Mouse (Mus musculus) intestine, embryonic 16.5 days (tissue): ENCODE measurements around the gene Slc16a9. TPM values are rescaled to one million over a fixed set of nuclear protein-coding genes. Genes with fewer than 3 reads are reported as not detected.

Experiments
- ATAC-seq: fragments of 200-750 bp; cut with Nextera tagmentation; 2 replicates; pipeline ENCODE4 v1.8.0; 2017; ENCODE audit warnings: moderate TSS enrichment, moderate library complexity
- H3K27ac ChIP-seq: fragments of 300-500 bp; sonication (generic); 2 replicates; pipeline ENCODE4 v1.5.1; 2014; ENCODE audit warnings: mild to moderate bottlenecking, low read length
- H3K27me3 ChIP-seq: fragments of 300-500 bp; sonication (generic); replicated peaks from 2 replicates; pipeline ENCODE4 v1.6.1; 2014; ENCODE audit warnings: low read length, control low read depth, mixed read lengths; ENCODE audit not compliant: control insufficient read depth, insufficient read depth
- H3K36me3 ChIP-seq: fragments of 300-500 bp; sonication (generic); 2 replicates; pipeline ENCODE4 v1.6.1; 2014; ENCODE audit warnings: low read length, control low read depth; ENCODE audit not compliant: control insufficient read depth, insufficient read depth
- H3K4me1 ChIP-seq: fragments of 300-500 bp; sonication (generic); 2 replicates; pipeline ENCODE4 v1.6.1; 2014; ENCODE audit warnings: low read length, control low read depth, mixed read lengths; ENCODE audit not compliant: control insufficient read depth, insufficient read depth
- H3K4me2 ChIP-seq: fragments of 300-500 bp; sonication (generic); 2 replicates; pipeline ENCODE4 v1.6.1; 2014; ENCODE audit warnings: low read depth, low read length, control low read depth
- H3K4me3 ChIP-seq: fragments of 300-500 bp; sonication (generic); 2 replicates; pipeline ENCODE4 v1.5.1; 2014; ENCODE audit warnings: mild to moderate bottlenecking, low read length
- H3K9ac ChIP-seq: fragments of 300-500 bp; sonication (generic); 2 replicates; pipeline ENCODE4 v1.6.1; 2014; ENCODE audit warnings: low read depth, low read length
- H3K9me3 ChIP-seq: fragments of 300-500 bp; sonication (generic); 2 replicates; pipeline ENCODE4 v1.6.1; 2016; ENCODE audit warnings: low read length, control low read depth; ENCODE audit not compliant: control insufficient read depth
- WGBS: fragments of 180-500 bp; shearing (Covaris S2); extraction: QIAGEN DNeasy Blood & Tissue Kit; methylation state at CpG from one replicate; pipeline ENCODE4 v1.1.7; 2014; 5-methylcytosine and 5-hydroxymethylcytosine counted together
- polyA plus RNA-seq: library from polyadenylated mRNA; unstranded; fragments of >200 nt; fragmentation: Nextera tagmentation; extraction: Ambion mirVana; gene quantifications from 2 replicates; pipeline ENCODE4 v1.2.1, GENCODE M21; 2015

Slc16a9 gene
- 0.50 and 0.56 TPM in 2 replicates for polyA plus RNA-seq

DNA sequence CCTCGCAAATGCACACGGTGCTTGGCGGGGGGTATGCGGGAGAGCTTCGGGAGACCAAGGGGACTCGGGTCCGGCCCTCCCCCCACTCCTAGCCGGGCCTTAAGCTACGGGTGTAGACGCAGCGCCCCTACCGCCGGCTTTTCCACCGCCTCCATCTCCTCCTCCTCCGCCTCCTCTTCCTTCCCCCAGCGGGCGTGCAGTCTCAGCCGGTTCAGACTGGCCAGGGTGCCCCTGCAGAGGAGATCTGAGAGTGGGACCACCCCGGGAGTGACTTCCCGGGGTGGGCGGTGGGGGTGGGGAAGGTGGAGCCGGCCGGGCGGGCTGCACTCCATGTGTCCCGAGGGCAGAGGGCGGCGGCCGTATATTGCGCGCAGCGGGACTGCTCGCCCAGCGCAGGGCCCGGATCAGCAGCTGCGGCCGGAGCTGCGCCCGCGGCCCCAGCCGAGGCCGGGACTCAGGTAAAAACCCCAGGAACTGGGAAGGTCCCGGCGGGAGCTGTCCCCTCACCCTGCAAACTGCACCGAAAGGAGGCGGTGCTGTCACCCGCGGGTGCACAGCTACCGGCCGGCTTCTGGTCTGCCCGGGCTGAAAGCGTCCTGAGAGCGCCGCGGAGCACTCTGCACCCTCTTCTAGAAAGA, at the start of gene Slc16a9:
Gene Slc16a9, plus strand, starts transcription at position 180 of the 638 bp plus-strand sequence.
- ATAC-seq, result peak; percentile 93

DNA sequence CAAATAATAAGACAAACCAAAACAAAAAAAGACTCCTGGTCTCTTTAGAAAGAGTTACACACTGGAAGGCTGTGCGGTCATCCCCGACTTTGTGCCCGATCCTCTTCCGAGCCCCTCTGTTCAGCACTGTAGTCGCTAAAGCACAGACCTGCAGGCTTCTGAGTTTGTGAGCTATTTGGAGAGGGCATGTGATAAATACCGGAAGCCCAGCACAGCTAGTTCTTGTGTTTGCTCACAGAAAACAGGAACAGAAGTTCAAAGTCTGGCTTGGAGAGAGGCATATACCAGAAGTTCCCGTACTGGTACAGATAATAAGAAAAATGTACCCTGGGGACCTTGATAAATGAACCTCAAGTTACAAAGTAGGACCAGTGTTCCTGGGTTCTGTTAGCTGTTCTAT, 49.6 kb upstream of the Slc16a9 start:
- peaks cover 4% of the 10 kb centered on the region; the same call in 1 of the 2 replicates for H3K36me3 ChIP-seq
- H3K4me2 ChIP-seq, result no peak overlapping the region
- H3K9me3 ChIP-seq, result no peaks in the 10 kb centered on the region
- peak; percentile 72 for ATAC-seq
- WGBS, result 67% methylated on average over 7 of the region's 7 CpGs
- H3K4me3 ChIP-seq, result no peak overlapping the region
- no peaks in the 10 kb centered on the region for H3K27me3 ChIP-seq
- no peak overlapping the region for H3K9ac ChIP-seq
- peaks cover 7% of the 10 kb centered on the region; the same call in 1 of the 2 replicates for H3K4me1 ChIP-seq
- H3K27ac ChIP-seq, result no peak overlapping the region; the same call in 1 of the 2 replicates

More for the DNA sequence above, at the start of gene Slc16a9:
- WGBS, result under 1% methylated on average over 52 of the region's 54 CpGs
- peak within 1 kb of the TSS; percentile 70 for H3K9ac ChIP-seq
- H3K36me3 ChIP-seq, result no peaks in the 10 kb centered on the region
- H3K27me3 ChIP-seq, result peaks cover 12% of the 10 kb centered on the region
- H3K27ac ChIP-seq, result no peak within 1 kb of the TSS
- H3K4me3 ChIP-seq, result peak within 1 kb of the TSS; percentile 61
- H3K4me1 ChIP-seq, result peaks cover 18% of the 10 kb centered on the region
- peak within 1 kb of the TSS; percentile 94 for H3K4me2 ChIP-seq
- H3K9me3 ChIP-seq, result no peaks in the 10 kb centered on the region

- Histone ChIP-seq H3K27me3 (no peaks in the 10 kb centered on the region), H3K9me3 (no peaks in the 10 kb centered on the region), H3K27ac (no peak overlapping the region), H3K36me3 (peaks cover 4% of the 10 kb centered on the region; the same call in 1 of the 2 replicates), H3K4me1 (peaks cover 7% of the 10 kb centered on the region; the same call in 1 of the 2 replicates), H3K4me2 (no peak overlapping the region), H3K4me3 (no peak overlapping the region), H3K9ac (no peak overlapping the region)
- peak; percentile 71 for ATAC-seq
- 54% methylated on average over 7 of the region's 7 CpGs for WGBS
Observed at GRCm38 (mm10) chr10:70195786-70196185, 49.1 kb upstream of the Slc16a9 start.

- ATAC-seq, result no peak
- Histone ChIP-seq H3K4me2 (no peak overlapping the region), H3K36me3 (peaks cover under 1% of the 10 kb centered on the region; the same call in 1 of the 2 replicates), H3K4me1 (peaks cover 7% of the 10 kb centered on the region; the same call in 1 of the 2 replicates), H3K27me3 (no peaks in the 10 kb centered on the region), H3K4me3 (no peak overlapping the region), H3K9me3 (no peaks in the 10 kb centered on the region), H3K27ac (no peak overlapping the region), H3K9ac (no peak overlapping the region)
- WGBS, result 85% methylated on average over 6 of the region's 6 CpGs
Observed at GRCm38 (mm10) chr10:70196666-70197065, 48.2 kb upstream of the Slc16a9 start.

DNA sequence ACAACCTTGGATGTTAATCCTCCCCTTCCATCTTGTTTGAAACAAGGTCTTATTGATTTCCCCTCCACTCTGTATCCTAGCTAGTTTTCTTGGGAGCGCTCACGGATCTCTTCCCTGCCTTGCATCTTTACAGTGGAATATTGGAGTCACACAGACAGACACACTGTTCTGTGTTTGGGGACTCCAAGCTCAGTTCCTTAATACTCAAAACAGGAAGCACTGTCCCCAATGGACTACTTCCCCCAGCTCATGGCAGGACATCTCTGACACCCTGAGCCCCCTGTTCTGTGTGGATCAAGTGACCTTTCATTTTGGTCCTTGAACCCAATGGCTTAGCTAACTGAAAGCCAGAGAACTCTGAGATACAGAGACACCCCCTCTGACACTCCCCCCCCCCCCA, 47.3 kb upstream of the Slc16a9 start:
- H3K36me3 ChIP-seq, result no peaks in the 10 kb centered on the region; the same call in 1 of the 2 replicates
- H3K4me1 ChIP-seq, result peaks cover 7% of the 10 kb centered on the region; the same call in 1 of the 2 replicates
- no peak overlapping the region for H3K27ac ChIP-seq
- H3K9me3 ChIP-seq, result no peaks in the 10 kb centered on the region
- no peak overlapping the region for H3K9ac ChIP-seq
- 75% methylated on average over 2 of the region's 2 CpGs for WGBS
- ATAC-seq, result no peak
- no peaks in the 10 kb centered on the region for H3K27me3 ChIP-seq
- H3K4me2 ChIP-seq, result no peak overlapping the region
- no peak overlapping the region for H3K4me3 ChIP-seq

GRCm38 (mm10) chr10:70198012-70198411, 46.9 kb upstream of the Slc16a9 start:
- H3K4me1 ChIP-seq, result peaks cover 7% of the 10 kb centered on the region; the same call in 1 of the 2 replicates
- H3K9ac ChIP-seq, result no peak overlapping the region
- no peaks in the 10 kb centered on the region for H3K27me3 ChIP-seq
- WGBS, result 44% methylated on average over 6 of the region's 6 CpGs
- H3K36me3 ChIP-seq, result no peaks in the 10 kb centered on the region; the same call in 1 of the 2 replicates
- ATAC-seq, result 0 out of 2 replicates have a peak, but pooled peaks have one; percentile 10
- no peak overlapping the region for H3K4me2 ChIP-seq
- H3K9me3 ChIP-seq, result no peaks in the 10 kb centered on the region
- no peak overlapping the region for H3K27ac ChIP-seq
- no peak overlapping the region for H3K4me3 ChIP-seq

DNA sequence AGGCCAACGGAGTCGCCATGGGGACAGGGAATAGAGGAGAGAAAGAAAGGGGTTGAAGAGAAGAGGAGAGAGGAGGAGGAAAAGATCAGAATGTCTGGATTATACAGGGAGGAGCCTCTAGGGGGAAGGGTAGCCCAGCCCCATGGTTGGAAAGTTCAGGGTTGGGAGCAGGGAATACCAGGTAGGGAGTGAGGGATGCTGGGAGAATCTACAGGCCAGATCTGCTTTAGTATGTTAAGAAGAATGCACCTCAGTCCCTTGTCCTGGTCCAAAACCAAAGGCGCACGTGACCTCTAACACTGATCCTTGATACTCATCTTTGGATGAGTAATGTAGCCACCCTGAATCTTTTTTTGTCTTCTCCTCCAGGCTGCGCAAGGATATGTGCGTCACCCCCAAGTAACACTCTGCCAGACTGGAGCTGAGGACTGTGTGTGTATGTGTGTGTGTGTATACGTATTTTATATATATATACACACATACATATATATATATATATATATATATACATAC, 45.9 kb upstream of the Slc16a9 start:
- no peak overlapping the region for H3K4me2 ChIP-seq
- H3K9ac ChIP-seq, result no peak overlapping the region
- no peaks in the 10 kb centered on the region for H3K27me3 ChIP-seq
- H3K4me3 ChIP-seq, result no peak overlapping the region
- H3K27ac ChIP-seq, result no peak overlapping the region
- peaks cover 7% of the 10 kb centered on the region; the same call in 1 of the 2 replicates for H3K4me1 ChIP-seq
- no peaks in the 10 kb centered on the region for H3K36me3 ChIP-seq
- no peak for ATAC-seq
- 93% methylated on average over 7 of the region's 7 CpGs for WGBS
- no peaks in the 10 kb centered on the region for H3K9me3 ChIP-seq

DNA sequence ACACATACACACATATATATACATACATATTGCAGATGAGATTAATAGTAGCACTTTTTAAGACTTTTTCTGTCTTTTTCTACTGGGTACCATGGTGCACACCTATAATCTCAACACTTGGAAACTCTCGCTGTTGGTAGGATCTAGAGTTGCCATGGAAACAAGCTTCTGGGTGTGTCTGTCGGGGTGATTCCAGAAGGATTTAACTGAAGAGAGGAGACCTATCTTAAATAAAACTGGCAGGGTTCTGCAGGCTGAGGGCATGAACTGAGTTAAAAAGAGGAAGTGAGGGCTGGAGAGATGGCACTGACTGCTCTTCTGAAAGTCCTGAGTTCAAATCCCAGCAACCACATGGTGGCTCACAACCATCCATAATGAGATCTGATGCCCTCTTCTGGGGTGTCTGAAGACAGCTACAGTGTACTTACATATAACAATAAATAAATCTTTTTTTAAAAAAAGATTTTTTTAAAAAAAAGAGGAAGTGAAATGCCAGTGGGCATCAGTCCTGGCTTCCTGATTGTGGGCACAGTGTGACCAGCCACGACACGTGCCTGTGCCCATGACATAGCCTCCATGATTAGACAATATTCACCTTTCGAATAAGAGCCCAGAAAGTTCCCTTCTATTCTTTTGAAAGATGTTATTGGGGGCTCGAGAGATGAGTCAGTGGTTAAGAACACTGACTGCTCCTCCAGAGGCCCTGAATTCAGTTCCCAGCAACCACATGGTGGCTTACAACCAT, 45.3 kb upstream of the Slc16a9 start:
- Histone ChIP-seq H3K4me1 (peaks cover 7% of the 10 kb centered on the region; the same call in 1 of the 2 replicates), H3K9ac (no peak overlapping the region), H3K27me3 (no peaks in the 10 kb centered on the region), H3K4me2 (no peak overlapping the region), H3K4me3 (no peak overlapping the region), H3K36me3 (no peaks in the 10 kb centered on the region), H3K9me3 (no peaks in the 10 kb centered on the region), H3K27ac (no peak overlapping the region)
- 85% methylated on average over 6 of the region's 6 CpGs for WGBS
- no peak for ATAC-seq

DNA sequence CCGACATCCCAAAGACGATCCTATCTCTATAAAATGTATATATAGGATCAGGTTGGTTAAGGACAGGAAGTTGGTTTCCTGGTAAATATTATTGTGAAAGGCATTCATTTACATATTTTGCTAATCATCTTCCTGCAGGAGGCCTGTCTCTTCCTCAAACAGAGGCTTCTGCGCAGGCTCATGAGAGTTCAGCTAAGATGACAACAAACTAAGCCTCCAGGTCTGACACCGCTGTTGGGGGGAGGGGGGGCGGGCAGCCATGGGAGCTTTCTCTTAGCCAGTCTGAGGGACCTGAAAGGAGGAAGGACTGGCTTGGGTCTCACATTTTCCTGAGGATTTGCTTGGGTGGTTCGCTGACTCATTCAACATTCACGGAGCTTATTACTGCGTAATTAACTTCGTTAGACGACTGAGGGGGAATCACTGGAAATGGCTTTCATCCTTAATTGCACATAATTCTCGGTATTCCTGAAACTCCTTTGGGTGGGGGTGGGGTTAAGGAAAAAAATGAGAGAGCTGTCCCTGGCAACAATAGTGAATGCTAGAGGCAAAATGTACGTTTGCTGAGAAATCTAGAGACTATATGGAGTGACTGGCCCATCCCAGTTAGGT, 43.9 kb upstream of the Slc16a9 start:
- no peaks in the 10 kb centered on the region for H3K9me3 ChIP-seq
- no peaks in the 10 kb centered on the region for H3K36me3 ChIP-seq
- 66% methylated on average over 12 of the region's 12 CpGs for WGBS
- no peak overlapping the region for H3K4me3 ChIP-seq
- no peaks in the 10 kb centered on the region for H3K27me3 ChIP-seq
- H3K9ac ChIP-seq, result no peak overlapping the region
- no peak overlapping the region for H3K27ac ChIP-seq
- H3K4me2 ChIP-seq, result no peak overlapping the region
- ATAC-seq, result no peak
- peaks cover 6% of the 10 kb centered on the region for H3K4me1 ChIP-seq
